Mouse (Mus musculus) spleen, embryonic (tissue): ENCODE results near the gene Krt36.

Experiments
- CTCF ChIA-PET: fragments of 350-600 bp; sonication (Branson Sonifier 250); formaldehyde crosslinking; loops from one replicate; lab custom pipeline; 2022; lab: Charles Lee

Gene Krt36

DNA sequence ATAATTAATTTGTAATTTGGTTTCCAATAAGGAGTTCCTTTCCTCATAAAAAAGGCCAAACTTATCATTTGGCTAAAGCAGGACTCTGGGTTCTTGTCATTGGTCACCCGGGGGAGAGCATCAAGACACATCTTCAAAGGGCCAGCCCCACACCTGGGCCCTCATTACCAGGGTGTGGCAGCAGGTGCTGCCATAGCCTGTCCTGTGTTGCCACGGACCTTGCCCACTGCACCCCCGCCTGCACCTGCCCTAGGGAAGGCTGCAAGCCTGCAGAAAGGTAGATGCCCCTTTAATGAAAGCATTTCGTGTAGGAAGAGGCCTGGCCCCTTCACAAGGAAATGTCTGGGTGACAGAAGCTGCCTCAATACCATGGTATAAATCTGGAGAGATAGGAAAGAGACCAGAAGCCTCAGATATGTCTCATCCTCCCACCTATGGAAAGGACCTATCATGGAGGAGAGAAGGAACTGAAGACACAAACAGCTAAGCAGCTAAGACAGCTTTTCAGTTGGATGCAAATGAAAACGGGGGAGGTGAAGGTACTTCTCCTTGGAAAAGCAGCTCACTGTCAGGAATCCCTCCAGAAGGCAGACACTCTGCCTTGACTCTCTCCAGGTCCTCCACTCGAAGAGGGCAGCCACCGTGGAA lies 16.9 kb downstream of the Krt36 start:
- CTCF ChIA-PET = no interaction called here

DNA sequence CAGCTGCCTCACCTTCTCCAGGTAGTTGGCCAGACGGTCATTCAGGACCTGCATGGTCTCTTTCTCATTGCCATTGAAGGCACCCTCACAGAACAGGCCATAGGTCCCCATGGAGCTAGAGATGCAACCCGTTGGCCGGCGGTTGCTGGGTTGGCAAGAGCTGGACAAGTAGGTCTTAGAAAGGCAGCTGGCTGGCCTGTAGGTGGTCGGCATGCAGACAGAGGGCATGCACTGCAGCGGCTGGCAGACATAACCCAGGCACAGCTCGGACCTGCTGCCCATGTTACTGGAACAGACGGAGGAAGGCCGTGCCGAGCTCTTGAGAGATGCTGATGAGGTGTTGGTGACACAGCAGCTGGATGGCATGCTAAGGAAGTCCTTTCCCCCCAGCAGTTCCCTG lies 17.6 kb downstream of the Krt36 start, which contains the start of gene Krt32:
Gene Krt32 (minus strand): TSS at position 366 of the 400 bp plus-strand sequence.
- CTCF ChIA-PET = no interaction called here

DNA sequence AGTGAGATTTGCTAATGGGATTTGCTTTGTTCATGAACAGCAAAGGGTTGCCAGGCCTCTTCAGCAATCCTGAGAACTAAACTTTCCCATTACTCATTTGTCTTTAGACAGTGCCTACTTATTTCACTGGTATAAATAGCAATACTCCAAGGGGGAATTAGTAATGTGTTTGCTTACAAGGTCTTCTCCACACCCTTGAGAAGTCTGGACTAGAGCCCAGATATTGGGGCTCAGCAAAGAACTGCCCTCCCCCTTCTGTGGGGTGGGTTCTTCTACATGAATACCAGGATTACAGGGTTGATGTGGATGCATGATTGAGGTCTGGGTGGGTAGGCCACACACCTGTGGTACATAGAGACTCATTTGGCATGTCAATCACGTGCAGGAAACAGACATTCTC lies 31.6 kb downstream of the Krt36 start:
- CTCF ChIA-PET = no interaction called here

DNA sequence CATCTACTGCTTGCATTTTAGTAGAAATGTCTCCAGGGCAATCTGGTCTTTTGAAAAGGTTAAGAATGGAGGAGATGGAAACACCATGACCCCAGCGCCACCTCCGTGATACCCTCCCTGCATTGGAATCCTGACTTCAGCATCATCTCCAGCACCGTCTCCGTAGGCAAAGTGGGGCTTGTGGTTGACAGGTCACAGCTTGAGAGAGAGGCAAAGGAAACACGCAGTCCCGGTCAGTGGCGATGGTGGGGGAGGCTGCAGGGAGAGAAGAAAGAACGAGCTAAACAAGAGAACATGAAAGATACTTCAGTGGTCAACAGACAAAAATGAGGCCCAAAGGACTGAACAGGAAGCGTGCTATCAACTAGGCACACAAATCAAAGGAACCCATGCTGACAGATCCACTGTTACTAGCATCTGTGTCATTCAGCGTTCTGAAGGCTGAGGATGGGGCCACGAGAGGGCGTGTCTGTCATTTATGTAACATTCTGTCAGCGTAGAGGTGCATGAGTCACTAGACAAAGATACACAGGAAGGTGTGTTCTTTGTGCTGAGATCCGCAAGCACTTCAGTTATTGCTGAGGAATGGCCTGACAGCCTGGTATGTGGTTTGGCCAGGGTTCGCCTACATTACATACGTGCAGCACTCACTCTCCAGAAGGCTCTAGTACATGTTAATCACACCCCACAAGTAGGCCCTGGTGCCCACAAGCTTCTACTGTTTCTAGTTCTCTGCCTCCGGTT lies 38.0 kb downstream of the Krt36 start:
- CTCF ChIA-PET = no interaction called here

GRCm38 (mm10) chr11:100066236-100067010 lies 39.0 kb downstream of the Krt36 start:
- CTCF ChIA-PET = no interaction called here

DNA sequence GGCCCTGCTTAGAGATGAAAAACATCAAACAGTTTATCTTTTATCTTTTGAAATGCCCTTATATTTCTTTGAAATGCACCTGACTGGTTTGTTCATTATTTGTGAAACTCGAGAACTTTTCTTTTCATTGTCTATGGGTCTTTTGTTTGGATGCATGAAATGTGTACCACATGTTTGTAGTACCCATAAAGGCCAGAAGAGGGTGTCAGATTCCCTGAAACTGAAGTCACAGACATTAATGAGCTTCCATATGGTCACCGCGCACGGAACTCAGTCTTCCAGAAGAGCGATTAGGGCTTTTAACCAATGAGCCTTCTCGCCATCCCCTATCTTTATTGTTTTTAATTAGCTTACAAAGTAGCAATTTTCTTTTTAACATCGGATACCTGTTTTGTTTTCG lies 46.6 kb downstream of the Krt36 start:
- CTCF ChIA-PET = no interaction called here

GRCm38 (mm10) chr11:100055686-100056655 lies 49.5 kb downstream of the Krt36 start:
- CTCF ChIA-PET = no interaction called here
